Mouse (Mus musculus): Measurements from ENCODE around the gene Tomm40l. TPM values are rescaled to one million over a fixed set of nuclear protein-coding genes. Genes with fewer than 3 reads are reported as not detected.
A peak's percentile ranks its signal among the peaks of the same experiment; 100 is the strongest.

Gene Tomm40l
- polyA plus RNA-seq, 1 experiment from 2014 or later = 6.6 TPM

DNA sequence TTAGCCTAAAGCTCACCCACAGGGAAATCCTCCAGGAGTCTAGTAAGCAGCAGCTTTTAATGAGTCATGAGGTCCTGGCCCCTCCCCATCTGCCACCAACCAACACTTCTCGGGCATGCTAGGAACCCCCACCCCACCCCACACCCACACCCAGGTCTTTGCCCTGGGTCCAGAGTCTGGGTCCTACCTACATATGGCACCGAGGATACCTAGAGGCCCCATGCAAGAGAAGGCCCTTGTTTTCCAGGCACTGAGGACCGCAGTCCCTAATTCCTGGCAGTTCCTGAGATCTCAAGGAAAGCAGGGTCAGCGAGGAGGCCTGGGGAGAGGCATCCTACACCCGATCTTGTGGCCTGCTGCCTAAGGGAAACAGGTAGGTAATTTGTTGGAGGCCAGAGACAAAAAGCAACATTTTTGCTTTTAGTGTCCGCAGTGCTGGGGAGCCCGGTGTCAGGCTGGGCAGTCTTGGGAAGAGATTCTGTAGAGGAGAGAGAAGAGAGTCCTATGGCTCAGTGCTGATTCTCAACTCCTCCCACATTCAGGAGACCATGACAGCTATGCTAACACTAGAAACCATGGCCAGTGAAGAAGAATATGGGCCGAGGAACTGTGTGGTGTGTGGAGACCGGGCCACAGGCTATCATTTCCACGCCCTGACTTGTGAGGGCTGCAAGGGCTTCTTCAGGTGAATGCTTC, 8.4 kb downstream of the Tomm40l start, which contains the start of gene Nr1i3:
Gene Nr1i3 (plus strand): TSS at position 170 of the 696 bp plus-strand sequence.
- ATAC-seq = peak; percentile 92
- Histone ChIP-seq H3K4me1 (ENCODE audit: insufficient read depth) (peaks cover 12% of the 10 kb centered on the region), H3K4me3 (ENCODE audit: low read depth, low read length) (peak within 1 kb of the TSS; percentile 34), H3K4me2 (ENCODE audit: low read depth, low read length) (peak within 1 kb of the TSS; percentile 63), H3K27ac (ENCODE audit: low read depth) (peak within 1 kb of the TSS; percentile 93), H3K36me3 (replicated peaks; ENCODE audit: insufficient read depth, low read length) (peaks cover 8% of the 10 kb centered on the region), H3K9me3 (ENCODE audit: low read length) (no peaks in the 10 kb centered on the region), H3K9ac (replicated peaks) (peak within 1 kb of the TSS; percentile 55), H3K27me3 (ENCODE audit: insufficient read depth, low read length) (no peaks in the 10 kb centered on the region)
- peak; percentile 39; the same call in 1 of the 2 replicates for TF ChIP-seq EP300 (IDR thresholded peaks at IDR 0.05; ENCODE audit: low read depth)
- no peak for TF ChIP-seq CTCF (IDR thresholded peaks at IDR 0.05; ENCODE audit: low read depth)
- 71% methylated on average over 10 of the region's 10 CpGs for WGBS (ENCODE audit: insufficient replicate concordance)
- DNase-seq = peak; percentile 68

DNA sequence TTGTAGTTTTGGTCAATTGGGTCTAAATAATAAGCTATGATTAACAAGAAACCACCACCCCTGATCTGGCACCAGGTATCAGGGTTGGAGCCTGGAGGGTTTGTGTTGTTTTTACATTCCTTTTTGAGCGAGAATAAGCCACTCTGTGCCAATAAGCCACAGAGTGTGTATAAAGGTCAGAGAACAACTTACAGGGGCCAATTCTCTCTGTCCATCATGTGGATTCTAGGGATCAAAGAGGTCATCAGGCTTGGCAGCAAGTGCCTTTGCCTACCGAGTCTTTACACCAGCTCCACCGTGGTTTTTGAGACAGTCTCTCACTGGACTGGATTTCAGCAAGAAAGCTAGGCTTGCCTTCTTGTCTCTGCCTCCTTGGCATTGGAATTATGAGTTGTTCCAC, 9.5 kb downstream of the Tomm40l start:
- Histone ChIP-seq H3K4me1 (ENCODE audit: insufficient read depth) (peaks cover 12% of the 10 kb centered on the region), H3K9me3 (ENCODE audit: low read length) (no peaks in the 10 kb centered on the region), H3K4me2 (ENCODE audit: low read depth, low read length) (0 out of 2 replicates have a peak overlapping the region, but pooled peaks have one; percentile 4), H3K27me3 (ENCODE audit: insufficient read depth, low read length) (no peaks in the 10 kb centered on the region), H3K27ac (ENCODE audit: low read depth) (peak overlapping the region; percentile 93), H3K9ac (replicated peaks) (peak overlapping the region; percentile 16; the same call in 1 of the 2 replicates), H3K4me3 (ENCODE audit: low read depth, low read length) (no peak overlapping the region), H3K36me3 (replicated peaks; ENCODE audit: insufficient read depth, low read length) (no peaks in the 10 kb centered on the region)
- DNase-seq (peak; percentile 41), ATAC-seq (peak; percentile 70)
- TF ChIP-seq EP300 (IDR thresholded peaks at IDR 0.05; ENCODE audit: low read depth) (no peak), CTCF (IDR thresholded peaks at IDR 0.05; ENCODE audit: low read depth) (no peak)
- 62% methylated on average over 3 of the region's 3 CpGs for WGBS (ENCODE audit: insufficient replicate concordance)

DNA sequence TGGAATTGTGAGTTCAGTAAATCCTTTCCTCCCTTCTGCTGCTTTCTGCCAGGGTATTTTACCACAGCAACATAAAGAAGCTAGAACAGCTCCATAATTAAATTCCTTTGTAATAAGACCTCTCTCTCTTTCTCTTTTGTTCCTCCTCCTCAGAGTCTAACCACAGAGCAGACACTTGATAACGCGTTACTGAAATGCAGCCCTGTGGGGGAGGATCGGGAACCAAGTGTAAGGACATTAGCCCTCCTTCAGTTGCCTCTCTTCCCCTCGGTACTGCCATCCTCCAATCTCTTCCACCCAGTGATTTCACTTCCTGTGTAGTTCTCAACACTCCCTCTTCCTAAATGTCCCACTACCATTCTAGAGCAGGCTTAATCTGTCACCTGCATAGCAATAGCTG, 12.9 kb downstream of the Tomm40l start:
- WGBS (ENCODE audit: insufficient replicate concordance) = 28% methylated on average over 4 of the region's 4 CpGs
- Histone ChIP-seq H3K4me3 (ENCODE audit: low read depth, low read length) (no peak overlapping the region), H3K27ac (ENCODE audit: low read depth) (no peak overlapping the region), H3K4me2 (ENCODE audit: low read depth, low read length) (no peak overlapping the region), H3K27me3 (ENCODE audit: insufficient read depth, low read length) (no peaks in the 10 kb centered on the region), H3K4me1 (ENCODE audit: insufficient read depth) (peaks cover 5% of the 10 kb centered on the region; the same call in 1 of the 2 replicates), H3K9me3 (ENCODE audit: low read length) (no peaks in the 10 kb centered on the region), H3K36me3 (replicated peaks; ENCODE audit: insufficient read depth, low read length) (no peaks in the 10 kb centered on the region), H3K9ac (replicated peaks) (no peak overlapping the region)
- ATAC-seq = no peak
- TF ChIP-seq CTCF (IDR thresholded peaks at IDR 0.05; ENCODE audit: low read depth) = no peak
- TF ChIP-seq EP300 (IDR thresholded peaks at IDR 0.05; ENCODE audit: low read depth) = no peak
- no peak for DNase-seq

DNA sequence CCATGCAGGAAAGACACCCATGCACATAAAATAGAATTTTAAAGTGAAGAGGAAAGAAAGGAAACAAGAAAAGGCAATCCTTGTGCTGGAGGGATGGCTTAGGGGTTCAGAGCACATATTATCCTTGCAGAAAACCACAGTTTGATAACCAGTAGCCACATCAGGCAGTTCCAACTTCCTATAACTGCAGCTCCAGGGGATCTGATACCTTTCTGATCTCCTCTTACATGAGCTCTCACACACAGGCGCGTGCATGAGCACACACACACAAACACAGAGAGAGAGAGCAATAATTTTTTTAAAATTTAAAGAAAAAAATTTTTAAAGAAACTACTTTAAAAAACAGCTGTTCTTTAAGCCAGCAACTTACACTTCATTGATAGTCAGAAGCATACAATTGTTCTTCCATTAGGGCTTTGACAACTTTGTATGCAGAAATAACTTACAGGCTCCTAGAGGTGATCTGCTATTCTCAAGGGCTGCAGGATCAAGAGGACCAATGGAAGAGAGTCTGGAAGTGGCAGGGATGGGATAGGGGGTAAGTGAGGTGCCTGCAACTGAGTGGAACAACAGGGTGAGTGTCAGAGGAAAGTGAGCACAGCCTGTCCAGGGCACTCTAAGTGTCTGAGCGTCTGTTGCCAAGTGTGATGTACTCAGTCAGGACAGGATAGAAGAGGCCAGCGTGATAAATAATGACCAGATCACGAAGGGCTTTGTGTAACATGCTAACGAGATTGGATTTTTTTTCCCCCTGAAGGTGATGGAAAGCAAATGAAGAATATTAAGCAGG, 16.4 kb downstream of the Tomm40l start:
- ATAC-seq (no peak), DNase-seq (no peak)
- Histone ChIP-seq H3K9me3 (ENCODE audit: low read length) (no peaks in the 10 kb centered on the region), H3K36me3 (replicated peaks; ENCODE audit: insufficient read depth, low read length) (no peaks in the 10 kb centered on the region), H3K4me1 (ENCODE audit: insufficient read depth) (peaks cover 5% of the 10 kb centered on the region; the same call in 1 of the 2 replicates), H3K27me3 (ENCODE audit: insufficient read depth, low read length) (no peaks in the 10 kb centered on the region), H3K4me2 (ENCODE audit: low read depth, low read length) (no peak overlapping the region), H3K9ac (replicated peaks) (no peak overlapping the region), H3K4me3 (ENCODE audit: low read depth, low read length) (no peak overlapping the region), H3K27ac (ENCODE audit: low read depth) (no peak overlapping the region)
- TF ChIP-seq EP300 (IDR thresholded peaks at IDR 0.05; ENCODE audit: low read depth) = no peak
- TF ChIP-seq CTCF (IDR thresholded peaks at IDR 0.05; ENCODE audit: low read depth) = no peak
- WGBS (ENCODE audit: insufficient replicate concordance) = 61% methylated on average over 6 of the region's 6 CpGs

DNA sequence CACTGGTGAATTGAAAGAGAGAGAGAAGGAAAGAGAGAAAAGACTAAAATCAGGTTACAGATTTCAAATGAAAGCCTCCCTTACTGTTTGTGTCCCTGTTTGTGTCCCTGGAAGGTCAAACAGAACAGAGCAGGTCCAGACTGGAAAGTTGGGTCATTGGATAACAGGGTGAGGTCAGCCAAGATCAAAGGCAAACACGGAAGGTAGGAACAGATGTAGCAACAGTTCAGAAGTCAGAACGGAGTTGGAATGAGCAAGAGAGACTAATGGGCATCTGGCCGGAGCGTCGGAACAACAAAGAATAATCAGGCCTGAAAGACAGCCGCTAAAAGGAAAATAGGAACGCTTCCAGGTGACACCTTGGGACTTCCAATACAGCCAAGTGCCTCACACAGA, 18.1 kb downstream of the Tomm40l start:
- DNase-seq (peak; percentile 42), ATAC-seq (peak; percentile 98)
- 0 out of 2 replicates have a peak overlapping the region, but pooled peaks have one; percentile 30 for H3K4me2 ChIP-seq (ENCODE audit: low read depth, low read length)
- 51% methylated on average over 7 of the region's 7 CpGs for WGBS (ENCODE audit: insufficient replicate concordance)
- H3K4me1 ChIP-seq (ENCODE audit: insufficient read depth) = no peaks in the 10 kb centered on the region
- no peaks in the 10 kb centered on the region for H3K27me3 ChIP-seq (ENCODE audit: insufficient read depth, low read length)
- no peak overlapping the region for H3K9ac ChIP-seq (replicated peaks)
- no peaks in the 10 kb centered on the region for H3K36me3 ChIP-seq (replicated peaks; ENCODE audit: insufficient read depth, low read length)
- no peak overlapping the region for H3K4me3 ChIP-seq (ENCODE audit: low read depth, low read length)
- H3K27ac ChIP-seq (ENCODE audit: low read depth) = peak overlapping the region; percentile 91
- H3K9me3 ChIP-seq (ENCODE audit: low read length) = no peaks in the 10 kb centered on the region
- TF ChIP-seq EP300 (IDR thresholded peaks at IDR 0.05; ENCODE audit: low read depth) (peak; percentile 71), CTCF (IDR thresholded peaks at IDR 0.05; ENCODE audit: low read depth) (no peak)

Measured in liver, postnatal 0 days (tissue).